Mouse (Mus musculus) intestine, postnatal 0 days (tissue): Measurements from ENCODE around the gene Sf3b6. TPM values are rescaled to one million over a fixed set of nuclear protein-coding genes. Genes with fewer than 3 reads are reported as not detected.
"Not testable (repeated sequence)": the region's sequence is repeated elsewhere in the genome, so short reads cannot be mapped to it uniquely, and the experiment has no call there.

ENCODE experiments used
- ATAC-seq: fragments of 200-750 bp; cut with Nextera tagmentation; 2 replicates; pipeline ENCODE4 v1.8.0; 2017; ENCODE audit warnings: mild to moderate bottlenecking, moderate TSS enrichment, moderate library complexity
- H3K27ac ChIP-seq: fragments of 300-500 bp; sonication (generic); 2 replicates; pipeline ENCODE4 v1.5.1; 2014; ENCODE audit warnings: mild to moderate bottlenecking, low read depth, low read length, moderate library complexity
- H3K27me3 ChIP-seq: fragments of 300-500 bp; sonication (generic); replicated peaks from 2 replicates; pipeline ENCODE4 v1.6.1; 2014; ENCODE audit warnings: low read length, mixed read lengths; ENCODE audit not compliant: control insufficient read depth, insufficient read depth
- H3K36me3 ChIP-seq: fragments of 300-500 bp; sonication (generic); 2 replicates; pipeline ENCODE4 v1.6.1; 2014; ENCODE audit warnings: mild to moderate bottlenecking, moderate library complexity; ENCODE audit not compliant: control insufficient read depth, insufficient read depth
- H3K4me1 ChIP-seq: fragments of 300-500 bp; sonication (generic); replicated peaks from 2 replicates; pipeline ENCODE4 v1.6.1; 2014; ENCODE audit warnings: antibody characterized with exemption, low read length, mixed read lengths; ENCODE audit not compliant: control insufficient read depth, insufficient read depth
- H3K4me2 ChIP-seq: fragments of 300-500 bp; sonication (generic); replicated peaks from 2 replicates; pipeline ENCODE4 v1.6.1; 2014; ENCODE audit warnings: low read depth, mild to moderate bottlenecking, moderate library complexity
- H3K4me3 ChIP-seq: fragments of 300-500 bp; sonication (generic); 2 replicates; pipeline ENCODE4 v1.5.1; 2014; ENCODE audit warnings: low read depth, low read length
- H3K9ac ChIP-seq: fragments of 300-500 bp; sonication (generic); 2 replicates; pipeline ENCODE4 v1.6.1; 2014; ENCODE audit warnings: mild to moderate bottlenecking, low read depth, low read length
- H3K9me3 ChIP-seq: fragments of 300-500 bp; sonication (generic); 2 replicates; pipeline ENCODE4 v1.6.1; 2016; ENCODE audit warnings: mixed run types; ENCODE audit not compliant: control insufficient read depth
- CTCF ChIP-seq: sonication (generic); IDR thresholded peaks from 2 replicates; pipeline ENCODE4 v1.5.1; 2016; ENCODE audit warnings: low read depth, mild to moderate bottlenecking, control low read depth, antibody characterized with exemption, moderate library complexity
- whole genome bisulfite sequencing: fragments of 180-500 bp; shearing (Covaris S2); extraction: QIAGEN DNeasy Blood & Tissue Kit; methylation state at CpG from one replicate; pipeline ENCODE4 v1.1.7; 2014; 5-methylcytosine and 5-hydroxymethylcytosine counted together
- polyA plus RNA-seq: library from polyadenylated mRNA; unstranded; fragments of >200 nt; fragmentation: Nextera tagmentation; extraction: Ambion mirVana; gene quantifications from 2 replicates; pipeline ENCODE4 v1.2.1, GENCODE M21; 2015

Gene Sf3b6
- polyA plus RNA-seq, 1 experiment from 2014 or later = 375 TPM

GRCm38 (mm10) chr12:4793718-4794117, 23.6 kb upstream of the Sf3b6 start:
- H3K27me3 ChIP-seq = no peaks in the 10 kb centered on the region

GRCm38 (mm10) chr12:4797471-4797870, 19.9 kb upstream of the Sf3b6 start:
- not testable (repeated sequence) for H3K27ac ChIP-seq, H3K4me3 ChIP-seq, H3K9me3 ChIP-seq, ATAC-seq, H3K4me1 ChIP-seq, H3K36me3 ChIP-seq, H3K4me2 ChIP-seq, H3K27me3 ChIP-seq, H3K9ac ChIP-seq
- whole genome bisulfite sequencing = 56% methylated on average over 6 of the region's 6 CpGs

More at GRCm38 (mm10) chr12:4793718-4794117, 23.6 kb upstream of the Sf3b6 start:
- H3K9ac ChIP-seq = no peak overlapping the region
- no peak overlapping the region for H3K27ac ChIP-seq
- no peak for ATAC-seq
- no peak overlapping the region for H3K4me2 ChIP-seq
- no peaks in the 10 kb centered on the region for H3K36me3 ChIP-seq
- H3K9me3 ChIP-seq = no peaks in the 10 kb centered on the region
- no peak overlapping the region for H3K4me3 ChIP-seq
- WGBS = 83% methylated on average over 1 of the region's 1 CpGs
- no peaks in the 10 kb centered on the region for H3K4me1 ChIP-seq
- TF ChIP-seq CTCF = peak; percentile 63

- H3K9ac ChIP-seq = no peak overlapping the region
- no peak overlapping the region for H3K4me3 ChIP-seq
- H3K4me1 ChIP-seq = no peaks in the 10 kb centered on the region
- H3K27me3 ChIP-seq = no peaks in the 10 kb centered on the region
- H3K27ac ChIP-seq = no peak overlapping the region
- no peak for ATAC-seq
- no peaks in the 10 kb centered on the region for H3K36me3 ChIP-seq
- no peaks in the 10 kb centered on the region for H3K9me3 ChIP-seq
- TF ChIP-seq CTCF = no peak
- H3K4me2 ChIP-seq = no peak overlapping the region
- 77% methylated on average over 4 of the region's 4 CpGs for WGBS
These were observed 6.3 kb upstream of the Sf3b6 start for GRCm38 (mm10) chr12:4811036-4811435.

- WGBS = 27% methylated on average over 3 of the region's 3 CpGs
- no peak for ATAC-seq
These were observed 5.6 kb upstream of the Sf3b6 start for GRCm38 (mm10) chr12:4811705-4812104.

GRCm38 (mm10) chr12:4813636-4814035, 3.7 kb upstream of the Sf3b6 start:
- H3K27ac ChIP-seq = no peak overlapping the region
- H3K36me3 ChIP-seq = no peaks in the 10 kb centered on the region
- no peak overlapping the region for H3K9ac ChIP-seq
- no peak overlapping the region for H3K4me2 ChIP-seq
- ATAC-seq = no peak
- no peak overlapping the region for H3K4me3 ChIP-seq
- TF ChIP-seq CTCF = no peak
- H3K4me1 ChIP-seq = peaks cover 8% of the 10 kb centered on the region; the same call in 1 of the 2 replicates
- H3K9me3 ChIP-seq = no peaks in the 10 kb centered on the region
- WGBS = 77% methylated on average over 4 of the region's 4 CpGs
- no peaks in the 10 kb centered on the region for H3K27me3 ChIP-seq

More at GRCm38 (mm10) chr12:4811705-4812104, 5.6 kb upstream of the Sf3b6 start:
- no peak for TF ChIP-seq CTCF
- Histone ChIP-seq H3K4me1 (peaks cover 4% of the 10 kb centered on the region; the same call in 1 of the 2 replicates), H3K9ac (no peak overlapping the region), H3K4me3 (no peak overlapping the region), H3K27ac (no peak overlapping the region), H3K36me3 (no peaks in the 10 kb centered on the region), H3K4me2 (no peak overlapping the region), H3K9me3 (no peaks in the 10 kb centered on the region), H3K27me3 (no peaks in the 10 kb centered on the region)

GRCm38 (mm10) chr12:4816680-4817360, 524 bp upstream of the Sf3b6 start:
- H3K4me3 ChIP-seq = peak overlapping the region; percentile 86
- peak; percentile 6; the same call in 1 of the 2 replicates for ATAC-seq
- TF ChIP-seq CTCF = no peak
- no peaks in the 10 kb centered on the region for H3K9me3 ChIP-seq
- H3K27me3 ChIP-seq = no peaks in the 10 kb centered on the region
- H3K4me2 ChIP-seq = peak overlapping the region; percentile 86
- H3K4me1 ChIP-seq = peaks cover 10% of the 10 kb centered on the region; the same call in 1 of the 2 replicates
- 5% methylated on average over 24 of the region's 24 CpGs for WGBS
- peak overlapping the region; percentile 87 for H3K27ac ChIP-seq
- peaks cover 13% of the 10 kb centered on the region for H3K36me3 ChIP-seq
- peak overlapping the region; percentile 53 for H3K9ac ChIP-seq
